Mouse (Mus musculus): Measurements from ENCODE around the gene Spata25. TPM values are rescaled to one million over a fixed set of nuclear protein-coding genes. Genes with fewer than 3 reads are reported as not detected.
"Not testable (repeated sequence)": the region's sequence is repeated elsewhere in the genome, so short reads cannot be mapped to it uniquely, and the experiment has no call there.

Spata25 gene
- polyA plus RNA-seq, 1 experiment from 2014 or later, result not detected

DNA sequence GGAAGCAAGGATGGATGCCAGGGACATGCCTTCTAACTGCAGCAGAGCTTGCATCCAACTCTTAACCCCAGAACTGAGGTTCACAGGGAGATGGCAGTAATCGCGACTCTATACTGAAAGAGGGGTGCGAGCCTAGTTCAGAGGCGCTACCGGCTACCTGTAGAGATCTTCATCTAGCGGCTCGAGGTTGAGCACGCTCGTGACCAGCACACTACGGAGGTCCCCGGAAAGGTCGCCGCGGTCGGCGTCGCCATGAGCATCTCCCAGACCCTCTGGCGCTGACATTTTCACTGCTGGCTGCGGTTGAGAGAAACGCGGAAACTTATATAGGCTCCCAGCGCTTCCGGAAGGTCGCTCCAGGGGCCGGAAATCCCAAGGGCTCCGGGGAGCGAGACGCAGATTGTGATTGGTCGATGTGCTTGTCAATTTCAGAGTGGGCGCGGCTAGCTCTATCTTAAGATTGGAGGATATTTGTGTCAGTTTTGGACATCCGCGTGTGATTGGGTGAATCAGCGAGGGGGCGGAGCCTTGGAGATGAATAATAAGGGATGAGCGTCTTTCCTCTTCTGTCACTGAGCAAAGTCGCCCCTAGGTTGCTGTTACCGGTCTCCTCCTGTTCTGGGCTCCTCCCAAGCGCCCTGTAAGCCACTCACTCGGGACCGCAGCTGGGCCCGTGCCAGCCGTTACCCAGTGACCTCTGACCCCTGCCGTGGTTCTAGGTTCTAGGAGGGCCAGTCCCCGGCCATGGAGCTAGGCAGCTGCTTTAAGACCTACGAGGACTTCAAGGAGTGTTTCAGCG lies 23.6 kb downstream of the Spata25 start, which contains the start of the genes Acot8 and Zswim3:
TSS of gene Acot8 (minus strand) at position 350 of the 799 bp plus-strand sequence.
TSS of gene Zswim3 (plus strand) at position 566 of the 799 bp plus-strand sequence.
- ATAC-seq (replicated peaks; ENCODE audit: low FRiP score, low TSS enrichment, low read depth), result peak; percentile 96
- WGBS, result under 1% methylated on average over 47 of the region's 47 CpGs

DNA sequence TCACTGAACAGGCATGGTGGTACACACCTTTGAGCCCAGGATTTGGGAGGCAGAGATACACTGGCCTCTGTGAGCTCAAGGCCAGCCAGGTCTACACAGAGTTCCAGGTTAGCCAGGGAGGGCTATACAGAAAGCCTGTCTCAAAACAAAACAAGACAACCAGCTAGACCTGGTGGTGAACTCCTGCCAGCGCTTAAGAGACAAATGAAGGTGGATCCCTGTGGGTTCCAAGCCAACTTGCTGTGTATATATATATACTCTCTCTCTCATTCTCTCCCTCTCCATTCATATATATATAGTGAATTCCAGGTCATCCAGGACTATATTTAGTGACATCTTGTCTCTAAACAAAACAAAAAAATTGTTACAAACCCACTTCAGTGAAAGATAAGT lies 24.4 kb downstream of the Spata25 start:
- Histone ChIP-seq H3K4me3 (ENCODE audit: low read depth, low read length) (peak overlapping the region; percentile 91), H3K27ac (ENCODE audit: low read depth) (peak overlapping the region; percentile 49; the same call in 1 of the 2 replicates), H3K27me3 (replicated peaks; ENCODE audit: control insufficient read depth, insufficient read depth, low read length) (no peaks in the 10 kb centered on the region), H3K9me3 (ENCODE audit: control insufficient read depth, low read length) (no peaks in the 10 kb centered on the region), H3K36me3 (ENCODE audit: control insufficient read depth, insufficient read depth, low read length) (peaks cover 19% of the 10 kb centered on the region), H3K9ac (ENCODE audit: low read length) (peak overlapping the region; percentile 72), H3K4me1 (replicated peaks; ENCODE audit: control insufficient read depth, insufficient read depth, low read length) (peaks cover 12% of the 10 kb centered on the region), H3K4me2 (ENCODE audit: low read length) (peak overlapping the region; percentile 62)
- ATAC-seq (replicated peaks; ENCODE audit: low FRiP score, low TSS enrichment, low read depth), result no peak
- DNase-seq (ENCODE audit: low spot score), result no peak
- 67% methylated on average over 1 of the region's 1 CpGs for WGBS

More for the DNA sequence above, 23.6 kb downstream of the Spata25 start, which contains the start of the genes Acot8 and Zswim3:
- DNase-seq (ENCODE audit: low spot score), result peak; percentile 99
- Histone ChIP-seq H3K4me2 (ENCODE audit: low read length) (peak within 1 kb of the TSS; percentile 97), H3K4me1 (replicated peaks; ENCODE audit: control insufficient read depth, insufficient read depth, low read length) (peaks cover 12% of the 10 kb centered on the region), H3K27me3 (replicated peaks; ENCODE audit: control insufficient read depth, insufficient read depth, low read length) (no peaks in the 10 kb centered on the region), H3K9me3 (ENCODE audit: control insufficient read depth, low read length) (no peaks in the 10 kb centered on the region), H3K36me3 (ENCODE audit: control insufficient read depth, insufficient read depth, low read length) (peaks cover 17% of the 10 kb centered on the region), H3K27ac (ENCODE audit: low read depth) (peak within 1 kb of the TSS; percentile 81), H3K9ac (ENCODE audit: low read length) (peak within 1 kb of the TSS; percentile 82), H3K4me3 (ENCODE audit: low read depth, low read length) (peak within 1 kb of the TSS; percentile 91)

GRCm38 (mm10) chr2:164803201-164803920 lies 25.0 kb downstream of the Spata25 start:
- H3K36me3 ChIP-seq (ENCODE audit: control insufficient read depth, insufficient read depth, low read length), result peaks cover 15% of the 10 kb centered on the region
- no peaks in the 10 kb centered on the region for H3K9me3 ChIP-seq (ENCODE audit: control insufficient read depth, low read length)
- H3K27ac ChIP-seq (ENCODE audit: low read depth), result no peak overlapping the region

GRCm38 (mm10) chr2:164800252-164801004 lies 27.9 kb downstream of the Spata25 start:
- Histone ChIP-seq H3K4me1 (replicated peaks; ENCODE audit: control insufficient read depth, insufficient read depth, low read length) (peaks cover 8% of the 10 kb centered on the region), H3K4me3 (ENCODE audit: low read depth, low read length) (no peak overlapping the region), H3K27ac (ENCODE audit: low read depth) (no peak overlapping the region), H3K27me3 (replicated peaks; ENCODE audit: control insufficient read depth, insufficient read depth, low read length) (no peaks in the 10 kb centered on the region), H3K9me3 (ENCODE audit: control insufficient read depth, low read length) (no peaks in the 10 kb centered on the region), H3K9ac (ENCODE audit: low read length) (no peak overlapping the region), H3K36me3 (ENCODE audit: control insufficient read depth, insufficient read depth, low read length) (peaks cover 38% of the 10 kb centered on the region), H3K4me2 (ENCODE audit: low read length) (no peak overlapping the region)
- ATAC-seq (replicated peaks; ENCODE audit: low FRiP score, low TSS enrichment, low read depth), result no peak
- DNase-seq (ENCODE audit: low spot score), result no peak
- WGBS, result 89% methylated on average over 13 of the region's 13 CpGs

More at GRCm38 (mm10) chr2:164803201-164803920, 25.0 kb downstream of the Spata25 start:
- 89% methylated on average over 16 of the region's 16 CpGs for WGBS
- no peaks in the 10 kb centered on the region for H3K27me3 ChIP-seq (replicated peaks; ENCODE audit: control insufficient read depth, insufficient read depth, low read length)
- ATAC-seq (replicated peaks; ENCODE audit: low FRiP score, low TSS enrichment, low read depth) (no peak), DNase-seq (ENCODE audit: low spot score) (no peak)
- peak overlapping the region; percentile 62 for H3K4me2 ChIP-seq (ENCODE audit: low read length)
- H3K9ac ChIP-seq (ENCODE audit: low read length), result no peak overlapping the region; the same call in 1 of the 2 replicates
- 0 out of 2 replicates have a peak overlapping the region, but pooled peaks have one; percentile 91 for H3K4me3 ChIP-seq (ENCODE audit: low read depth, low read length)
- peaks cover 12% of the 10 kb centered on the region for H3K4me1 ChIP-seq (replicated peaks; ENCODE audit: control insufficient read depth, insufficient read depth, low read length)

GRCm38 (mm10) chr2:164798554-164798953 lies 29.8 kb downstream of the Spata25 start:
- not testable (repeated sequence) for H3K4me1 ChIP-seq (replicated peaks; ENCODE audit: control insufficient read depth, insufficient read depth, low read length); ATAC-seq (replicated peaks; ENCODE audit: low FRiP score, low TSS enrichment, low read depth); H3K9ac ChIP-seq (ENCODE audit: low read length); H3K4me2 ChIP-seq (ENCODE audit: low read length); H3K4me3 ChIP-seq (ENCODE audit: low read depth, low read length); H3K9me3 ChIP-seq (ENCODE audit: control insufficient read depth, low read length); H3K27ac ChIP-seq (ENCODE audit: low read depth); H3K27me3 ChIP-seq (replicated peaks; ENCODE audit: control insufficient read depth, insufficient read depth, low read length); DNase-seq (ENCODE audit: low spot score)
- 81% methylated on average over 6 of the region's 6 CpGs for WGBS
- peaks cover 52% of the 10 kb centered on the region for H3K36me3 ChIP-seq (ENCODE audit: control insufficient read depth, insufficient read depth, low read length)

GRCm38 (mm10) chr2:164795868-164796267 lies 32.5 kb downstream of the Spata25 start:
- Histone ChIP-seq H3K4me2 (ENCODE audit: low read length) (no peak overlapping the region), H3K4me3 (ENCODE audit: low read depth, low read length) (no peak overlapping the region), H3K27ac (ENCODE audit: low read depth) (no peak overlapping the region), H3K36me3 (ENCODE audit: control insufficient read depth, insufficient read depth, low read length) (peaks cover 76% of the 10 kb centered on the region), H3K9me3 (ENCODE audit: control insufficient read depth, low read length) (no peaks in the 10 kb centered on the region), H3K4me1 (replicated peaks; ENCODE audit: control insufficient read depth, insufficient read depth, low read length) (no peaks in the 10 kb centered on the region), H3K27me3 (replicated peaks; ENCODE audit: control insufficient read depth, insufficient read depth, low read length) (no peaks in the 10 kb centered on the region), H3K9ac (ENCODE audit: low read length) (no peak overlapping the region)
- ATAC-seq (replicated peaks; ENCODE audit: low FRiP score, low TSS enrichment, low read depth) (no peak), DNase-seq (ENCODE audit: low spot score) (no peak)
- 80% methylated on average over 4 of the region's 4 CpGs for WGBS

DNA sequence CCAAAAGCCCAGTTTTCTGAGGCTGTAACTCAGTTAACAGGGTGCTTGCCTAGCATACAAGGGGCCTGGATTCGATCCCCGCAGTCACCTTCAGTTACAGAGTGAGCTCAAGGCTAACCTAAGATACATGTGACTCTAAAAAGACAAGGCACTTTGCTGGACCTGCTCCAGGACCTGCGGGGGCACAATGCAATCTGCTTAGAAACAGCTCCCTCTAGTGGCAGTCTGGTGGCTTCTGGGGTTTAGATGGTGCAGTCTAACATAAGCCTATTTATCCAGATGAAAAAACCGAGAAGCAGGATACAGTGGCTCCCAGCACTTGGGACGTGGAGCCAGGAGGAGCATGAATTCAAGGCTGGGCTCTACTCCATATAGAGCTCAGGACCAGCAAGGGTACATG lies 34.0 kb downstream of the Spata25 start:
- 32% methylated on average over 5 of the region's 5 CpGs for WGBS
- DNase-seq (ENCODE audit: low spot score) (peak; percentile 85), ATAC-seq (replicated peaks; ENCODE audit: low FRiP score, low TSS enrichment, low read depth) (peak; percentile 24; the same call in 1 of the 2 replicates)
- Histone ChIP-seq H3K4me3 (ENCODE audit: low read depth, low read length) (no peak overlapping the region), H3K36me3 (ENCODE audit: control insufficient read depth, insufficient read depth, low read length) (peaks cover 76% of the 10 kb centered on the region), H3K9me3 (ENCODE audit: control insufficient read depth, low read length) (no peaks in the 10 kb centered on the region), H3K27ac (ENCODE audit: low read depth) (no peak overlapping the region), H3K4me2 (ENCODE audit: low read length) (no peak overlapping the region), H3K9ac (ENCODE audit: low read length) (no peak overlapping the region), H3K4me1 (replicated peaks; ENCODE audit: control insufficient read depth, insufficient read depth, low read length) (no peaks in the 10 kb centered on the region), H3K27me3 (replicated peaks; ENCODE audit: control insufficient read depth, insufficient read depth, low read length) (no peaks in the 10 kb centered on the region)

DNA sequence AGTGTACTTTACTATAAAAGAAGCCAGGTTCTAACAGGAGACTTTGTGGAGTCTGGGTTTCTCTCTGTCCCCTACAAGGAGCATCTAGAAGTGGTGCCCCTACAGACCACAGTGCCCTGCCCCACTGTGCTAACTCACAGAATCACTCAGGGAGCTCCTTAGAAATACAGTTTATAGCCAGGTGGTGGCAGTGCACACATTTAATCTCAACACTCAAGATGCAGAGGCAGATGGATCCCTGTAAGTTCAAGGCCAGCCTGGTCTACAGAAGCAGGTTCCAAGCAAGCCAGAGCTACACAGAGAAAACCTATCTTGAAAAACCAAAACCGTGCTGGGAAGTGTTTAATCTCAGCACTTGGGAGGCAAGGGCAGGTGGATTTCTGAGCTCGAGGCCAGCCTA lies 34.6 kb downstream of the Spata25 start:
- peaks cover 79% of the 10 kb centered on the region for H3K36me3 ChIP-seq (ENCODE audit: control insufficient read depth, insufficient read depth, low read length)
- no peaks in the 10 kb centered on the region for H3K4me1 ChIP-seq (replicated peaks; ENCODE audit: control insufficient read depth, insufficient read depth, low read length)
- no peak for DNase-seq (ENCODE audit: low spot score)
- no peak overlapping the region for H3K9ac ChIP-seq (ENCODE audit: low read length)
- H3K9me3 ChIP-seq (ENCODE audit: control insufficient read depth, low read length), result no peaks in the 10 kb centered on the region
- WGBS, result 94% methylated on average over 2 of the region's 2 CpGs
- no peak overlapping the region for H3K27ac ChIP-seq (ENCODE audit: low read depth)
- H3K27me3 ChIP-seq (replicated peaks; ENCODE audit: control insufficient read depth, insufficient read depth, low read length), result no peaks in the 10 kb centered on the region
- no peak overlapping the region for H3K4me2 ChIP-seq (ENCODE audit: low read length)
- no peak for ATAC-seq (replicated peaks; ENCODE audit: low FRiP score, low TSS enrichment, low read depth)
- H3K4me3 ChIP-seq (ENCODE audit: low read depth, low read length), result no peak overlapping the region

Measured in intestine, embryonic 14.5 days (tissue).